Mouse (Mus musculus) A20 (cell line): ENCODE data around the gene Ctbs.
"Not testable (repeated sequence)": the region's sequence is repeated elsewhere in the genome, so short reads cannot be mapped to it uniquely, and the experiment has no call there.

ENCODE experiments used
- DNase-seq: peaks from one replicate; pipeline ENCODE4 v3.0.0-alpha.2; 2011; ENCODE audit warnings: low read depth, low spot score

Ctbs gene

DNA sequence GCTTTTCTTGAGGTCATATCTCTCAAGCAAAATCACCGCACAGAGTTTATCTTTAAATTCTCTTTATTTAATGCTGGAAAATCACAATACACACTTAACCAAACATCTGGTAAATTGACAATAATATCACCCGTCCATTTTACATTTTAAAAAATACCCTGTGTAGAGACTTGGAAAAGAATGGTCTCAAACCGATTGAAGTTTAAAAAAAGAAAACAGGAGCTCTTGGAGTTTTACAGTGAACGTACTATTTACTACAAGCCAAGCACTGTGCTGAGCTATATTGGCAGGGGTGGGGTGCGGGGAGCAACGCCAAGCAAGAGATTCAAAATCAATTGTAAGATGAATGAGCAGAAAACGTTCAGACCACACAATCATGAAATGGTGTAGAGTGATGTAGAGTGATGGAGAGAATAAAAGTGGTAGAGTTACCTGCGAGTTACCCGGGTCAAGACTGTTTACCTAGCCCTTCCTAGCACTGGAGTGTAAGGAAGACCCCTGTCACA is at the start of gene Ctbs:
TSS of gene Ctbs (plus strand) at position 51 of the 506 bp plus-strand sequence.
- DNase-seq, result no peak

DNA sequence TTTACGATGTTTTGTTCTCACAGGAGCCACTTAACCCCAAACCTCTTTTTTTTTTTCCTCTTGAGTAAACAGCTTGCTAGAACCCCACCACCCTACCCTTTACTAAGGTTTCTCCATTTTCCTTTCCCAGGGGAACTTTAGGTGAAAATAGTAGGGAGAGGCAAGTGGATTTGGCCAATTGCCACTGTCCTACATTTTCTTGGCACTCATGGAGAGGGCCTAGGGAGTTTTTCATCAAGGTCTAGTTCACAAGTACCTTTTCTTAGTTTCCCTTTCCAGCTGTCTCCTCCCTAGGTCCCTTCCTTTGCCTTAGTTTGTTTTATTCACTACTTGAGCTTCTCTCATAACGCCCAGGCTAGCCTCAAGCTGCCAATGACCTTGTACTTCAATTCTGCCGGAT is 45.8 kb upstream of the Ctbs start:
- no peak for DNase-seq

DNA sequence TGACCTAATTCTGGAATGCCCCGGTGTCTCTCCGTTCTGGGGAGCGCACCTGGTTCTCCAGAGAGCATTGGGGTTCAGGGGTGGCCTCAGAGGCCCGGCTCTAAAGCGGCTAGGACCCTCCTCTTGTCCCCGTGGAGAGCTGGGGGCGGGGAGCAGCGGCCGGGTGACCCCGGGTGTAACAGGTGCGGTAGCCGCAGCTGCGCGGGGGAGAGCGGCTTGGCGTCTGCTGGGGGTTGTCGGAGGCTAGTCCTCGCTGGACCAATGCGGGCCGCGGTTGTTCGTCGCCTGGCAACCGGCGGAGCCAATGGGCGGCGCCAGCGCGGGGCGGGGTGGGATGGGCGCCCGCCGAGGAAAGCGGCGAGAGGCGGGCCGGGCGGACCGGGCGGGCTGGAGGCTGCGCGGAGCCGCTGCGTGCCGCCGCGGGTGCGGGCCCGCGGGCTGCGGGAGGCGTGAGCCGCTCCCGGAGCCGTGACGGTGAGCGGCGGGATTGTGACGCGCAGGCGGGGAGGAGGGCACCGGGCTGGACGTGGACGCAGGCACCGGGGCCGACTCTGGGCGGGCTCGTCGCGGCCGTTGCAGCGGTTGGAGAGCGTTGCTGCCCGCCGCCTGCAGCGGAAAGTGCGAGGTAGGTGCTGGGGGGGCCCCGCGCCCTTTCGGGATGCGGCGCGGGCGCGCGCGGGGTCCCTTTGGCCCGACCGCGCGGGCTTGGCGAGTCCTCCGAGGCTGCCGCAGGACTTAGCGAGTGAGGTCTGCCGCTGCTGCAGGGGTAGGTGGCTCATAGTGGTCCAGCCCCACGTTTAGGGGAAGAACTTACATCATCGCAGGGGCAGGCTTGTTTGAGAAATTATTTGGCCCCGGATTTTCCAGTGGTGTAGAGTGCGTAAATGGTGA is 45.0 kb upstream of the Ctbs start, which contains the start of gene Ssx2ip:
TSS of gene Ssx2ip (plus strand) at position 332 of the 891 bp plus-strand sequence.
- DNase-seq, result peak; percentile 96

DNA sequence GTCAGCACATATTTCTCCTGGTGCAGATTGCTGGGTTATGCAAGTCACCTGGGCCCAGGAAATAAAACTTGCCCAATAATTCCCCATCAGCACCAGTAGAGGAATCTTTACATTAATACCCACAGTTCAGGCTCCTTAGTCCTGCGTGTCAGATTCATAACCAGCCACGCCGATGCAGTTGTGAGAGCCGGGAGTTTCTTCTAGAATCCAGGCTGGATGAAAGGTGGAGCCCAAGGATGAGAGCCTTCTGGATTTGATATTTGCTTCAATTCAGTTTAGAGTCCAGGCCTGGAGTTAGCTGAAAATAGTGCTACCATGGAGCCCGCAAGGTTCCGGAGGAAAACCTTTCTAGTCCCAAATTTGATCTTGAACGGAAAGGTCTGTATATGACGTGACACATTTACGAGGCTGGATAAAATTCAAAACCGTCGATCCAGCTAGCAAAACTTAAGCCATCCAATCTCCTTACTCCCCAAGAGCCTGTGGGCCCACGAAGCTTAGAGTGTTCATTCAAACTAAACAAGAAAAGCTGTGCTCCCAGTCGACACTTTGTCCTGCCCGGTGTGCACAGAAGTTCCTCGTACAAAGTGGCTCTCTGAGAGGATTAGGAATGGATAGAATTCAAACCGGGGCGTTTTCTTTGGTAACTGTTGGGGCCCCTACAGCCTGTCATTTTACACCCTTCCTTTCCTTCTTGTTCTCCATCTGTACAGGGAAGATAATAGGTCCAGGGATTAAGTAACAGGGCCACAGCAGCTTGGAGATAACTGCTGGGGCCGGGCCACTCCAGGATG is 44.2 kb upstream of the Ctbs start:
- DNase-seq, result no peak

DNA sequence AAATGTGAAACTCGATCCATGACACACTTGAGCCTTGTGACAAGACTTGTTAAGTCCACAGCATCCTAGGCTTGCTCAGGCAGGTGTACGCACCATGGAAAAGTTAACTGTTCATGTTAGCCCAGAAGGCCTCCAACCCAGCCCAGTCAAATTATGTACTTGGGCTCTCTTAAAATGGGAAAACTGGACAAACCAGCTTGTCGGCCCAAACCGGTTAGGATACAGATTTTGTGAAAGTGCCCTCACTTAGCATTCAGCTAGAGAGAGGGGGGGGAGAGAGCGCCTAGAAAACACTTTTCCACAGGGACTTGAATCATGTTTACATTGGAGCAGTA is 43.6 kb upstream of the Ctbs start:
- no peak for DNase-seq

DNA sequence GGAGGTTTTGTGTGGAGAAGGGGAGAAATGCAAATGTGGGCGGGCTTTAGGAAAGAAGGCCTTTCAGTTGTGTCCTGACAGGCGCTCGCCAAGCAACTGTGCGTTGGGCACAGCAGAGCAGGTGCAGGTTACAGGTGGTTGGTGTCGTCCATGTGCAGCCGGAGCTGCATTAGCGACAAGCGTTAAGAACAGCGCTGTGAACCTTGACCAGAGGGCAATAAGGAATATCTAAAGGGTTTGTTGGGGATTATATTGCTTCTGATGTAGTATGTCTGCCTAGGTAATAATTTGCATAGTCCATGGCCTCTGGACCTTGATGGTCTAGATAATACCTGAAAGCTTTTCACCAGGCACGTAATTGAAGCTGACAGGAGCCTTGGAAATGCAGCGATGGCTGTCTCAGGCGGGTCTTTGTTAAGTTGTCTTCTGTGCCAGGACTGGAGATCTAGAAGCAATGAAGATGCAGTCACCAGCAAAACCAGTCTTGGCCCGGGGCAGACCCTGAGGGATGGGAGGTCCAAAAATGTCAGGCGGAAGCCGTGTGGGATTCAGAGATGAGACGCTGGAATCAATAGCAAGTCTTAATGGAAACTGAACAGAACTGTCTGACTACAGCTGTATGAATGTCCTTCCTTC is 42.4 kb upstream of the Ctbs start:
- no peak for DNase-seq

DNA sequence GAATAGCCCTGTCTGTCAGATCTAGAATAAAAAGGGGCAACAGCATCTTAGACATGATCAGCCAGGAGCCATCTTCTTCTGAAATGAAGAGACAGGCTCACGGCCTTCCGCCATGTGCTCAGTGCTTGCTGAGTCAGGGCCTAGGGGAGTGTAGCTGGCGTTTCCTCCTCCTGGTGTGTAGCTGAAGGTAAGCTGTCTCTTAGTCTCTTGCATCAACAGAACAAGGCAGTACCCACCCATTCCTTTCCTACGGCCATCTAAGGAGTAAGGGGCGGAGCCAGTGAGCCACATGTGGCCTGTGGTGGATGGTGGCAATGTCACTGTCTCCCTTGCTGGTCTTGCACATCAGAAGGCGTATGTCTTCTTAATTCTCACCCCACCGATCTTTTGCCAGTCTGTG is 39.5 kb upstream of the Ctbs start:
- DNase-seq, result no peak

DNA sequence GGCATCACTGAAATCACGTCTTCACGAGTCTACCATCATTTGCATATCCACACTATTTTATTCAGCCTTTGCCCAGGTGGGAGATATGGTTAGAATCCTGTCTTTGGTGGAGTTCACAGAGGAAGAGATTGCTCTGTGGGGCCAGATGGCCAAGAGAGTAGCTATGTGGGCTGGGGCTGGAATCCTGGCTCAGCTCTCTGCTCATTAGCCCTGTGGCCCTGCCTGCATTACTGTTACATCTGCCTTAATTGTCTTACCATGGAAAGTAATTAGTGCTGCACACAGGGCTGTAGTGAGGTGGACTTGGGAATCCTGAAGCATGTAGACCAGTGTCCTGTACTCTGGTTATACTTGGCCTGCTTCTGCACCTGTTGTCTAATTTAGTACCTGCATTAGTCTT is 37.6 kb upstream of the Ctbs start:
- DNase-seq, result peak; percentile 19

DNA sequence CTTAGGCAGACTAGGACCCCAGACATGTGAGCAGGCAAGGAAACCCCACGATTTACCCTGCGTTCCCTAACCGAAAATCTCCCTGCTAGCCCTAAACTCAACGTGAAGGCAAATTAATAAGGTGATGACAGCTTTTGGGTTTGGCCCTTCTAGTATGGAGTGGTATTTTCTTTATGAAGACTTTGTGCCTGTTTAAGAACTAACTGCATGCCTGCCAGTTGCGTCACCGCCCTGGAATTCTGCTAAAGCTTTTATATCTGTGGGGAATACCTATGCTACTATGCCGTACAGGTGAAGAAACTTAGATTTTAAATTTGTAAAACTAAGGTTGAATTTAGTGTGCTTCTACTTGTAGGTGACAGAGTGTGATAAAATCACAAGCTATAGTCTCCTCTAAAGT is 37.1 kb upstream of the Ctbs start:
- no peak for DNase-seq

DNA sequence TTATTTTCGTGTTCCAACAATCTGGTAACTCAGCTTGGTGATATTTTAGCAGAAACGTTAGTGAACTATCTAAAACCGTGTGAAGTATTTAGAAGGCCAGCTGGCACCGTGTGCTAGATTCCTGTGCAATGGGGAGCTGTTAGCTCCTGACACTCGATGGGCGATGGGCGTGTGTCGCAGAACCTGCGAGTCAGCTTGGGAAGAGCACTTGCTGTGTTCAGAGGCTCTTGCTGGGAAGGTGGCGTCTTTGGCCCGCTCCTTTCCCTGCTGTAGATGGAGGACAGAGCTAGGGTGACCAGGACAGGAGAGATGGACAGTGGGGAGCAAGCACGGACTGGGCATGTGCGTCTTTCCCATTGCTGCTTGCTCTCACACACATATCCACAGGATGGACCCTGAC is 36.6 kb upstream of the Ctbs start:
- DNase-seq, result no peak

DNA sequence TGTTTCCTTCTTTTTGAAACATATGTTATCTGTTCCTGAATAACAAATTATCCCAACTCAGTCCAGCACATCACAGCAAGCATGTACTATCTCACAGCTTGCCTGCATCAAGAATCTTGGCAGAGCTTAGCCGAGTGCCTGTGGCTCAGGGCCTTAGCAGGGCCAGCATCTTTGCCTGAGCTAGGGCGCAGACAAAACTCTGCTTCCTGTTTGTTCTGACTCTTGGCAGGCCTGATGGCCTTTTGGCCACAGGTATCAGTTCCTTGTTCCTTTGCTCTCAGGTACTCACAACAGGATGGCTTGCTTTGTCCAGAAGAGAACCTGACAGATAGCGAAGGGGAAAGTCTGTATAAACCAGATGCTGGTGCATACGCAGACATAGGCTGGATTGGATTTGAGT is 35.6 kb upstream of the Ctbs start:
- DNase-seq, result peak; percentile 46

DNA sequence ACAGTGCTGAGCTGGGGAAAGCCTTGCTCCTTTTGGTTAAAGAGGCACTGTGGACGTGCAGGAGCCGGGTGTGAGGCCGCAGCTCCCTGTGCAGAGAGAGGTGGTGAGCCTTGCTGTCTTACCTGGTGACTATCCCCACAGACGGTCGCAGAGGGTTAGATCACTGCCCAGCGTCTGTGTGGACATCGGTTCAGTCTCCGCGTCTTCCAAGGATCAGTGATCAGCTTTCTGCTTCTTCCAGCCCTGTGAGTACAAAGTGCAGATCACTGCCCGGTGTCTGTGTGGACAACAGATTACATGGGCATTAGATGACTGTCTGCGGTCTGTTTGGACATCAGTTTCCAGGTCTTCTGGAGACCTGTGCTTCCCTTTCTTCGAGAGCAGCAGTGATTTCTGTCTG is 35.0 kb upstream of the Ctbs start:
- no peak for DNase-seq

DNA sequence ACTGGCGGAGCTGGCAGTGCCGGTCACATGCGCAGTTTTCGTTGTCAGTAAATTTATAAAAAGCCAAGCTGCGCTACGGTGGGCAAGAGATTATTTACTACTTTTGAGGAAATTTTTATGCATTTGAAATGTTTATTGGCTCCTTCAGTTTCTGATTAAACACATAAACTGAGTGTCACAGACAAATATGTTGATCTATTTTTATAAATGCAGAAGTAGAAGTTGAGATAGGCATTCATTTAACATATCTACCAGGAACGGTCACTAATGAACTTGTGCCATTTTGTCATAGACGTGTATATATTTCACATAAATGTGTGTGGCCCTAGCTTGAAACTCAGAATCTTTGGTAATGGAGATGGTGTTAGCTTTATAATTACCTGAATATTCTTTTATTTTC is 31.7 kb upstream of the Ctbs start:
- no peak for DNase-seq

DNA sequence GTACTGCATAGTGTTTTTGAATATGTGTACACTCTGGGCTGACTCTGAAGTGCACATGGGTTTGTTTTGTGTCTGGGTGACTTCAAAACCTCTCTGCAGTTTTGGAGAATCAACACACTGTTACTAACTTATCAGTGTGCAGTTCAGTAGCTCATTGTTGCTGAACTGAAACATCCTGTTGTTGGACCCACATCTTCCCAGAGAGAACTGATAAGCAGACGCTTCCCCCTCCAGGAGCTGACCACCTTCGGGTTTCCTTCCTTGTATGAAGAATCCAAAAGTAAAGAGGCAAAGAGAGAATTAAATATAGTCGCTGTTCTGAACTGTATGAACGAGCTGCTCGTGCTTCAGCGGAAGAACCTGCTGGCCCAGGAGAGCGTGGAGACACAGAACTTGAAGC is 30.7 kb upstream of the Ctbs start:
- DNase-seq, result no peak

DNA sequence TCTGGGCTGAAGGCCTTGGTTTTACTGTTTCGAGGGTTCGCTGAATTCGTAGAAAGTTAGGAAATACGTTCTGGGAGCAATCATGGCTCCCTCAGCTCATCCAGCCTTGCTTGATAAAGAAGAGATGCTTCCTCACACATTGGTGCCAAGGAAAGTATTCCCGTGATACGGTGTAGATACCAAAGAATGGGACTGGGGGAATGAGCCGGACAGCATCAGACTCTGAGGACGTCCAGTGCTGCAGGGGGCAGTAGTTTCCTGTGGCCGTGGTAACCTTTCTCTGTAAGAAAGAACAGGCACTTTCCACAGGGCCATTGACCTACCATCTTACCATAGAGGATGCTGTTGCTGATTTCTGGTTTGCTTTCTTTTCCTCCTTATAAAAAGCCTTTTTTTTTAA is 30.1 kb upstream of the Ctbs start:
- no peak for DNase-seq

DNA sequence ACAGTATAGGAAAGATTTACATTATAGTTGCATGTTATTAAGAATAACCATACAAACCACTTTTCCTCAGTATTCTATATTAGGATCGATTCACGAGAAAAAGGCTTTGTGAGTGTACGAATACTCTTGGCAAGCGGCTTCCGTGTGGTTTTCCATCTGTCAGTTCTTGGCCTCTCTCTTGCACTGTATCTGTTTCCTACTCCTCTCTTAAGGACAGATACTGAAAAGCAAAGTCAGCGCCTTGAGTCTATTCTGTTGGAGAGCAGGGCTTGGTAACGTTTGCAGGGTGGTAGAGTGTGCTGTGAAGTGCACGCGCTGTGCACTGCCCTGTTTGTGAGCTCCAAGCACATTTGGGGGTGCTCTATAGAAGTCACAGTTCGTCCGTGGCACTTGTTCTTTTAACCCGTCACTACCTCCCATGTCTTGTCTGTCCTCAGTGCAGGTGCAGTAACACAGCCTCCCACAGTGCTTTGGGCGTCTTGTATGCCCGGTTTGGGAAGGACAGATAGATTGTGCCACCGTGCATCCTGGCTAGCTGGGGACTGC is 29.5 kb upstream of the Ctbs start:
- no peak for DNase-seq

DNA sequence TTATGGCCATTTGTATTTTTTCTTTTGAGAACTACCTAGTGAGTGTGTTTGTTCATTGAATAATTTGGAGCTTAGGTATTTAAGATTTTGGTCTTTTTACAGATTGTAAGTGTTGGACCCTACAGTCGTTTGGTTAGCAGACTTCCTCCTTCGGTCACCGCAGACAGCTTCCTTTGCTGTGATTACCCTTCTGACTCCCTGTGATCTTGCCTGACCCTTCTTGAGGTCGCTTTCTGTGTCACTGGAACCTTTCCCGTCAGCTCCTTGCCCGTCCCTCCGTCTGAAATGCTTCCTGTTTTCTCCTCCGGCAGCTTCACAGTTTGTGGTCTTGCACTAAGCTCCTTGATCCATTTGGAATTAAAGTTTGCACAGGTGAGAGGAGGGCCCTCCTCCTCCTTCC is 27.8 kb upstream of the Ctbs start:
- no peak for DNase-seq

DNA sequence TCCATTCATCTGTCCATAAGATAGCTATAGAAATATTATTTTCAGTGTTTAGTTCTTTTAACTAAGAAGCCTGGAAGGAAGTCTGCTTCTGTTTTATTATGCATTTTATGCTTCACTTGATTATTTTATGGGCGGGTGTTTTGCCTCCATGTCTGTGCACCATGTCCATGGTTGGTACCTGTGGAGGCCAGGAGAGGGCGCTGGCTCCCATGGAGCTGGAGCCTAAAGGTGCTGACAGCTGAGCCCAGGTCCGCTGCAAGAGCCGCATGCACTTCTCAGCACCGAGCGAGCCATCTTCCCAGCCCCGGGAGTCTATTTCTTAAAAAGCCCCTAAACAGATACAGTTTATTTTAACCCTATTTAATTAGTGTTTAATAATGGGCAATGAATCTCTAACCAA is 25.9 kb upstream of the Ctbs start:
- DNase-seq, result peak; percentile 27

DNA sequence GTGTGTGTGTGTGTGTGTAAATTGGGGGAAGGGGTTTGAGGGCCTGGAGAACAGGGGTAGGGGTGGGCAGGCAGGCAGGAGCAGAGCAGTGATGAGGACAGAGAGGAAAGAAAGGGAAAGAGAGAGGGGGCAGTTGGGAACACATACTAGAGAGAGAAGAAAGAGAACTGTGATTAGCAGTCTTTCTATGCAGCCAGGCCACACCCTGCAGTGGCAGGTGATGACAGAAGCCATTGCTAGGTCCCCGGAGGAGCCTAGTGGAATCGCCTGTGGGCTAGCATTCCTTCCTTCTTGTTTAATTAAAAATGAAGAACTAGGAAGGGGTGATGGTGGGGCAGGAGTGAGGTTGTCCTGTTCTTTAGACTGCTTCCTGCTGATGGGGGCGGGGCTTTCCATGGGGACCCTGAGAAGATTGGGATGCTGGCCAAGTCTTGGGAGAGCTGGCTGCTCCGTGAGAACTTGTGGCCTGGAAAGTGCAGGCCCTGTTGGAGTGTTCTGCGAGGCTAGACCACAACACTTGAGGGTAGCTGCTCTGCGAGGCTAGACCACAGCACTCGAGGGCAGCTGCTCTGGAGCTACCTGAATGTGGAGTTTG is 25.2 kb upstream of the Ctbs start:
- no peak for DNase-seq

DNA sequence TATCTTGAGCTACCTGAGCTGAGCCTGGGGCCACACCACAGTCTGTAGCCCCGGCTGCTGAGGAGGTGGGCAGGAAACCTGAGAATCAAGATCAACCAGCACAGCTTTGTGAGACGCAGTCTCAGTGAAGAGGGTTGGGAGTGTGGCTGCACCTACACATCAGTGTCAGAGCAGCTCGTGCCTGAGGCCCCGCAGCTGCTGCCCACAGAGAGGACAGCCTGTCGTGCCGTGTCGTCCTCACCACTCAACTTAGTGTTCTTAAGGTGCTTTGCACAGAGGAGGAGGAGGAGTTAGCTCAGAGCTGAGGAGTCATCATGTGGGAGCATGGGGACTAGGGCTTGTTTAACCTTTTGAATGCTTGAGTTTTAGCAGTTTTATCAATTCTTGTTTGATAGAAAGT is 23.7 kb upstream of the Ctbs start:
- DNase-seq, result no peak

DNA sequence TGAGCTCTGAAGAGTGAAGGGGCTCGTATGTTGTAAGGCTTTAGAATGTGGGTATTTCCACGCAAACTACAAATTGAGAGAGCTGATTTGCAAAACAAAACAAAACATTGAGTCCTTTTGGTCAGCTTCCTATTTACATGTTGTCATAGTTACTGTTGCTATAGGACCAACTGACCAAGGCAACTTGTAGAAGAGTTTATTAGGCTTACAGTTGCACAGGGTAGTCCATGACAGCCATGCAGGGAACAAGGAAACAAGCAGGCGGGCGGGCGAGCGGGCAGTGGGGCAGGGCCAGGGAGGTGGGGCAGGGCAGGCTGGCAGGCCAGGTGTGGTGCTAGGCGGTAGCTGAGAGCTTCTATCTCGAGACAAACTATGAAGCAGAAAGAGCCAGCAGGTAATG is 23.1 kb upstream of the Ctbs start:
- no peak for DNase-seq

DNA sequence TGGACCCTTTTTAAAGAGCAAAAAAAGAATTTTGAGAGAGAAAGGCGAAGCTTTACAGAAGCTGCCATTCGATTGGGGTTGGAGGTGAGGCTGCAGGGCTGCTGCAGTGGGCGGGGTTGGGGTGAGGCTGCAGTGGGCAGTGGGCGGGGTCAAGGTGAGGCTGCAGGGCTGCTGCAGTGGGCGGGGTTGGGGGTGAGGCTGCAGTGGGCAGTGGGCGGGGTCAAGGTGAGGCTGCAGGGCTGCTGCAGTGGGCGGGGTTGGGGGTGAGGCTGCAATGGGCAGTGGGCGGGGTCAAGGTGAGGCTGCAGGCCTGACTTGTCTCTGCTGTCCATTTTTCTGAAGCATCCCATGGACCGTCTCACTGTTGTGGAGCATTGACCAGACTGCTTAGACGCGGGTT is 16.5 kb upstream of the Ctbs start:
- DNase-seq, result not testable (repeated sequence)
